Comparison of ENCODE assay signal across 26 mouse cellular contexts in the genomic region with DNA sequence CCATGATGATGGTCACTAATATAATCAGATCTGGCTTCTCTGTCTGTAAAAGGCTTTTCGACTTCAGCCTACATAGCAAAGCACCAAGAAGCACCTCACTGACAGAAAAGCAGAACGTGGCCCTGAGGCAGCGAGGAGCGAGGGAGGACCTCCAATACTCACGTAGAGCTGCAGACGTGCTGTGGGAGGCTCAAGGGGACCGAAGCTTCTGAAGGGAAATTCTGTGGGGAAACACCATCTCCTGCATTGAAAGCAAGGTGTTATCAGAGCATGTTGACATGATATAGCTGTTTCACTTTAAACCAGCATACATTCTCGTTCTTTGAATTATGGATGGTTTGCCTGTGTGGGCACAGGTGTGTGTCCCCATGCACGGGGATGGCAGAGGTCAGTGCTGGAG.
DNase-seq lines count a peak whose midpoint lies in the region; ATAC-seq lines count a peak whose summit lies in the region.
"Had no signal": no experiment of that assay in that cellular context is flagged by ENCODE, and none has a peak within 500 bp of the region (broad histone marks: within the 10 kb centered on the region; RNA-seq: fewer than 3 reads in every experiment).

No protein-coding gene starts in this region.

- H3K27ac ChIP-seq in hindbrain, embryonic 11.5 days (ENCODE audit: low read depth, low read length), result no peak overlapping the region
- H3K27ac ChIP-seq: embryonic facial prominence, embryonic 13.5 days; embryonic facial prominence, embryonic 15.5 days; forebrain, embryonic 10.5 days; forebrain, embryonic 12.5 days had no signal

- no peaks in the 10 kb centered on the region for H3K4me1 ChIP-seq in hindbrain, embryonic 11.5 days (replicated peaks; ENCODE audit: control insufficient read depth, insufficient read depth, low read length)
- H3K4me1 ChIP-seq: embryonic facial prominence, embryonic 15.5 days; forebrain, embryonic 10.5 days; forebrain, embryonic 12.5 days had no signal

- H3K4me2 ChIP-seq in hindbrain, embryonic 11.5 days (replicated peaks; ENCODE audit: low read depth, low read length), result no peak overlapping the region
- H3K4me2 ChIP-seq: embryonic facial prominence, embryonic 13.5 days; embryonic facial prominence, embryonic 15.5 days; forebrain, embryonic 12.5 days had no signal

- 96% methylated on average over 9 of the region's 9 CpGs for WGBS in hindbrain, embryonic 11.5 days

- no peaks in the 10 kb centered on the region for H3K9me3 ChIP-seq in hindbrain, embryonic 11.5 days (ENCODE audit: control insufficient read depth, low read length)
- H3K9me3 ChIP-seq: embryonic facial prominence, embryonic 13.5 days; embryonic facial prominence, embryonic 15.5 days; forebrain, embryonic 10.5 days; forebrain, embryonic 12.5 days; G1E had no signal

- peaks cover 5% of the 10 kb centered on the region; the same call in 1 of the 2 replicates for H3K36me3 ChIP-seq in hindbrain, embryonic 11.5 days (ENCODE audit: control insufficient read depth, insufficient read depth, low read length)

- H3K4me3 ChIP-seq in hindbrain, embryonic 11.5 days (ENCODE audit: low read depth, low read length), result no peak overlapping the region
- H3K4me3 ChIP-seq: embryonic facial prominence, embryonic 13.5 days; embryonic facial prominence, embryonic 15.5 days; erythroblast, embryonic 14.5 days; forebrain, embryonic 10.5 days; forebrain, embryonic 12.5 days had no signal

- ATAC-seq in CD4-positive, CD25-positive, alpha-beta regulatory T cell, adult 4 months, result peak; percentile 68
- ATAC-seq in activated CD4-positive, CD25-positive, alpha-beta regulatory T cell, adult 4 months, result peak; percentile 38
- peak; percentile 60 for ATAC-seq in inflammation-experienced regulatory T-cells, adult 6 months
- ATAC-seq in hindbrain, embryonic 11.5 days (ENCODE audit: low FRiP score), result no peak
- ATAC-seq: forebrain, embryonic 14.5 days; forebrain, embryonic 16.5 days; Patski had no signal

- no peaks in the 10 kb centered on the region for H3K27me3 ChIP-seq in hindbrain, embryonic 11.5 days (ENCODE audit: control insufficient read depth, insufficient read depth, low read length)
- H3K27me3 ChIP-seq: embryonic facial prominence, embryonic 13.5 days; embryonic facial prominence, embryonic 15.5 days; forebrain, embryonic 12.5 days; Patski had no signal

- no peak overlapping the region for H3K9ac ChIP-seq in hindbrain, embryonic 11.5 days (ENCODE audit: low read depth, low read length)
- H3K9ac ChIP-seq: embryonic facial prominence, embryonic 13.5 days; embryonic facial prominence, embryonic 15.5 days; forebrain, embryonic 12.5 days had no signal

- peak; percentile 24 for DNase-seq in CD4-positive, CD25-positive, alpha-beta regulatory T cell, adult 2 months (ENCODE audit: low read depth, low spot score)
- no peak for DNase-seq in frontal cortex, postnatal 10 days (ENCODE audit: low spot score in 2 of 2)
- no peak for DNase-seq in thymus, postnatal 0 days (ENCODE audit: low spot score)
- no peak for DNase-seq in hindbrain, embryonic 11.5 days (ENCODE audit: low spot score)
- DNase-seq: adrenal gland, adult 2 months; adrenal gland, postnatal 10 days; adrenal gland, postnatal 25 days; cerebellum, adult 11 months; cerebellum, adult 18-20 months; cerebellum, adult 8-10 months; cerebellum, adult 9-11 months; cerebellum, postnatal 14 days; cerebellum, postnatal 36 days; embryo, embryonic 11 days had no signal
